Mouse (Mus musculus): Measurements from ENCODE around the gene Gm11983.

GRCm38 (mm10) chr11:6826157-6826556 lies 11.3 kb downstream of the Gm11983 start:
- TF ChIP-seq CTCF (IDR thresholded peaks at IDR 0.05; ENCODE audit: low read depth): no peak
- TF ChIP-seq EP300 (optimal IDR thresholded peaks at IDR 0.05): no peak
